Mouse (Mus musculus) C2C12 (cell line): ENCODE measurements around the gene Ccdc38.

Source experiments
- CEBPB ChIP-seq: IDR thresholded peaks from one replicate; pipeline ENCODE4 v1.6.1; 2011; ENCODE audit warnings: low read depth, mild to moderate bottlenecking, control low read depth, moderate library complexity
- CTCF ChIP-seq: IDR thresholded peaks from one replicate; pipeline ENCODE4 v1.5.1; 2011; ENCODE audit not compliant: control insufficient read depth, insufficient read depth, insufficient read length
- FOSL1 ChIP-seq: IDR thresholded peaks from one replicate; pipeline ENCODE4 v1.8.0; 2011; ENCODE audit warnings: mild to moderate bottlenecking, low read length; ENCODE audit not compliant: poor library complexity, insufficient read depth, severe bottlenecking
- MAX ChIP-seq: IDR thresholded peaks from one replicate; pipeline ENCODE4 v1.6.1; 2011; ENCODE audit warnings: mild to moderate bottlenecking, control low read depth
- MYOG ChIP-seq: IDR thresholded peaks from one replicate; pipeline ENCODE4 v1.6.1; 2011; ENCODE audit not compliant: control insufficient read depth, insufficient read length; ENCODE audit errors: extremely low read depth

GRCm38 (mm10) chr10:93623725-93624124, 83.3 kb downstream of the Ccdc38 start:
- no peak for TF ChIP-seq CTCF
- no peak for TF ChIP-seq MYOG
- no peak for TF ChIP-seq FOSL1
- no peak for TF ChIP-seq CEBPB
- no peak for TF ChIP-seq MAX
